Mouse (Mus musculus): ENCODE data around the gene Smim12. TPM values are rescaled to one million over a fixed set of nuclear protein-coding genes. Genes with fewer than 3 reads are reported as not detected.

Smim12 gene
- 56.2 and 56.4 TPM in 2 replicates for polyA plus RNA-seq (2015; fragmentation: Nextera tagmentation; extraction: Ambion mirVana)

DNA sequence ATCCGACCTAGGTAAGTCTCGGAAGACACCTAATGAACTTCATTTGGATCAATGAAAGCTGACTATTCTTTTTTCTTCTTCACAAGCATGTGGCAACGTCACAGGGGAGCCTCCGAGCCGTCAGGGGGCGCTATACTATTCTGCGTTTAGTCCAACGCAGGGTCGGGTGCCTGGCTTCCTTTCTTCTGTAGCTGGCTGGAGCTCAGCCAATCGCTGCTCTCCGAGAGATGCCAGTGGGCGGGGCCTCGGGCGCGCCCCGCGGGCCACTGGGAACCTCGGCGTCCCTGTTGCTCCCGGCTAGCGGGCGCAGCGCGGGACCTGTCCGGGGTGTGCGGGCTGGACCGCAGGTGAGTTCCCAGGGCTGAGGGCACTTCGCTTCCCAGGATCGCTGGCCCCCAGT lies at the start of gene Smim12:
Gene Smim12 (plus strand): TSS at position 233 of the 400 bp plus-strand sequence.
- Histone ChIP-seq H3K9me3 (replicated peaks; ENCODE audit: control insufficient read depth, low read length) (no peaks in the 10 kb centered on the region), H3K4me3 (replicated peaks; ENCODE audit: low read length) (peak within 1 kb of the TSS; percentile 77), H3K4me2 (ENCODE audit: low read depth, low read length) (peak within 1 kb of the TSS; percentile 96), H3K4me1 (ENCODE audit: control insufficient read depth, insufficient read depth, low read length) (peaks cover 14% of the 10 kb centered on the region), H3K9ac (ENCODE audit: low read length) (peak within 1 kb of the TSS; percentile 95), H3K27ac (ENCODE audit: low read length) (no peak within 1 kb of the TSS), H3K27me3 (ENCODE audit: control insufficient read depth, insufficient read depth, low read length) (no peaks in the 10 kb centered on the region), H3K36me3 (ENCODE audit: control insufficient read depth, insufficient read depth, low read length) (no peaks in the 10 kb centered on the region; the same call in 1 of the 2 replicates)
- ATAC-seq (ENCODE audit: insufficient read depth, low FRiP score) = peak; percentile 96
- WGBS = under 1% methylated on average over 29 of the region's 29 CpGs

DNA sequence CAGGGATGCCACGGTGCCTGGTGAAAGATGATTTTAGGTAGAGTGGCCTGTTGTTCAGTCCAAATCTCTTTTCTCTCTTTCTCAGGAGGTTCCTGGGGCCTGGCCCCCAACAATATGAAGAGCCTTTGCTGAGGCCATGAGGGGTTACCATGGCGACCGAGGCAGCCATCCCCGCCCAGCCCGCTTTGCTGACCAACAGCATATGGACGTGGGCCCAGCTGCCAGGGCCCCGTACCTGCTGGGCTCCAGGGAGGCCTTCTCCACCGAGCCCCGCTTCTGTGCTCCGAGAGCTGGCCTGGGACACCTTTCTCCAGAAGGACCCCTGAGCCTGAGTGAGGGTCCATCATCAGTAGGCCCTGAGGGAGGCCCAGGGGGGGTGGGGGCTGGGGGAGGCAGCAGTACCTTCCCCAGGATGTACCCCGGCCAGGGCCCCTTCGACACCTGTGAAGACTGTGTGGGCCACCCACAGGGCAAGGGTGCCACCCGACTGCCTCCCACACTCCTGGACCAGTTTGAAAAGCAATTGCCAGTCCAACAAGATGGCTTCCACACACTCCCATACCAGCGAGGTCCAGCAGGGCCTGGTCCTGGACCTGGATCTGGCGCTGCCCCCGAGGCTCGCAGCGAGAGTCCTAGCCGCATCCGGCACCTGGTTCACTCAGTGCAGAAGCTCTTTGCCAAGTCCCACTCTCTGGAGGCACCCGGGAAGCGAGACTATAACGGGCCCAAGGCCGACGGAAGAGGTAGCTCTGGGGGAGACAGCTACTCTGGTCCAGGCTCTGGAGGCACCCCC lies 48.9 kb upstream of the Smim12 start:
- WGBS = 81% methylated on average over 25 of the region's 25 CpGs
- Histone ChIP-seq H3K4me1 (ENCODE audit: control insufficient read depth, insufficient read depth, low read length) (no peaks in the 10 kb centered on the region), H3K9ac (ENCODE audit: low read length) (no peak overlapping the region), H3K27me3 (ENCODE audit: control insufficient read depth, insufficient read depth, low read length) (no peaks in the 10 kb centered on the region), H3K9me3 (replicated peaks; ENCODE audit: control insufficient read depth, low read length) (no peaks in the 10 kb centered on the region), H3K27ac (ENCODE audit: low read length) (no peak overlapping the region), H3K4me3 (replicated peaks; ENCODE audit: low read length) (no peak overlapping the region), H3K36me3 (ENCODE audit: control insufficient read depth, insufficient read depth, low read length) (no peaks in the 10 kb centered on the region), H3K4me2 (ENCODE audit: low read depth, low read length) (no peak overlapping the region)
- ATAC-seq (ENCODE audit: insufficient read depth, low FRiP score) = 0 out of 2 replicates have a peak, but pooled peaks have one; percentile 35

DNA sequence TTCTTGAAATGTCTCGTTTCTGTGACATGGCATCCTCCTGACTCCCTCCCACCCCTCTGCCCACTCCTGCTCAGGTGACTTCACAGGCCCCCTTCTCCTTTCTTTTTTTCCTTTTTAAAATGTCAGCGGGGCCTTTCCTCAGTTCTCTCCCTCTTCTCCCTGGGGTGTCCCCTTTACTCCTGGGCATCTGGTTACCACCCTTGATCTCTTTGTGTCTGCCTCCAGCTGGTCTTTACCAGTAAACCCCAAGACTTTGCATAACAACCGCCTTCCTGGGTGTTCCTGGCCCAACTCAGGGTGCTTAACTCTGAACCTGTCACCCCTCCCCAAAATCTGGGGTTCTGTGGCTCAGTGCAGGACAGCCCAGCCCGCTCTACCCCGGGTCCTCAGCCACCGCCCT lies 45.0 kb upstream of the Smim12 start:
- Histone ChIP-seq H3K36me3 (ENCODE audit: control insufficient read depth, insufficient read depth, low read length) (no peaks in the 10 kb centered on the region), H3K4me3 (replicated peaks; ENCODE audit: low read length) (no peak overlapping the region), H3K27me3 (ENCODE audit: control insufficient read depth, insufficient read depth, low read length) (no peaks in the 10 kb centered on the region), H3K4me1 (ENCODE audit: control insufficient read depth, insufficient read depth, low read length) (no peaks in the 10 kb centered on the region), H3K9me3 (replicated peaks; ENCODE audit: control insufficient read depth, low read length) (no peaks in the 10 kb centered on the region), H3K9ac (ENCODE audit: low read length) (no peak overlapping the region), H3K27ac (ENCODE audit: low read length) (no peak overlapping the region), H3K4me2 (ENCODE audit: low read depth, low read length) (no peak overlapping the region)
- no peak for ATAC-seq (ENCODE audit: insufficient read depth, low FRiP score)
- 36% methylated on average over 6 of the region's 6 CpGs for WGBS

- no peak overlapping the region for H3K27ac ChIP-seq (ENCODE audit: low read length)
- no peak overlapping the region for H3K4me3 ChIP-seq (replicated peaks; ENCODE audit: low read length)
- H3K4me2 ChIP-seq (ENCODE audit: low read depth, low read length) = no peak overlapping the region
- H3K9me3 ChIP-seq (replicated peaks; ENCODE audit: control insufficient read depth, low read length) = no peaks in the 10 kb centered on the region
- no peaks in the 10 kb centered on the region for H3K4me1 ChIP-seq (ENCODE audit: control insufficient read depth, insufficient read depth, low read length)
- no peak for ATAC-seq (ENCODE audit: insufficient read depth, low FRiP score)
- H3K36me3 ChIP-seq (ENCODE audit: control insufficient read depth, insufficient read depth, low read length) = no peaks in the 10 kb centered on the region
- no peaks in the 10 kb centered on the region for H3K27me3 ChIP-seq (ENCODE audit: control insufficient read depth, insufficient read depth, low read length)
- 61% methylated on average over 12 of the region's 12 CpGs for WGBS
- no peak overlapping the region for H3K9ac ChIP-seq (ENCODE audit: low read length)
Measured at GRCm38 (mm10) chr4:127199406-127199805, 44.2 kb upstream of the Smim12 start.

GRCm38 (mm10) chr4:127200164-127200722 lies 43.3 kb upstream of the Smim12 start:
- no peak for ATAC-seq (ENCODE audit: insufficient read depth, low FRiP score)
- no peak overlapping the region for H3K9ac ChIP-seq (ENCODE audit: low read length)
- H3K36me3 ChIP-seq (ENCODE audit: control insufficient read depth, insufficient read depth, low read length) = no peaks in the 10 kb centered on the region
- H3K4me1 ChIP-seq (ENCODE audit: control insufficient read depth, insufficient read depth, low read length) = no peaks in the 10 kb centered on the region
- H3K27me3 ChIP-seq (ENCODE audit: control insufficient read depth, insufficient read depth, low read length) = no peaks in the 10 kb centered on the region
- H3K4me2 ChIP-seq (ENCODE audit: low read depth, low read length) = no peak overlapping the region
- no peaks in the 10 kb centered on the region for H3K9me3 ChIP-seq (replicated peaks; ENCODE audit: control insufficient read depth, low read length)
- H3K27ac ChIP-seq (ENCODE audit: low read length) = no peak overlapping the region
- WGBS = 82% methylated on average over 12 of the region's 12 CpGs
- H3K4me3 ChIP-seq (replicated peaks; ENCODE audit: low read length) = no peak overlapping the region

- H3K4me1 ChIP-seq (ENCODE audit: control insufficient read depth, insufficient read depth, low read length) = no peaks in the 10 kb centered on the region
- H3K9ac ChIP-seq (ENCODE audit: low read length) = no peak overlapping the region
- ATAC-seq (ENCODE audit: insufficient read depth, low FRiP score) = no peak
- WGBS = 64% methylated on average over 13 of the region's 13 CpGs
- H3K27ac ChIP-seq (ENCODE audit: low read length) = no peak overlapping the region
- no peaks in the 10 kb centered on the region for H3K9me3 ChIP-seq (replicated peaks; ENCODE audit: control insufficient read depth, low read length)
- H3K4me3 ChIP-seq (replicated peaks; ENCODE audit: low read length) = no peak overlapping the region
- no peak overlapping the region for H3K4me2 ChIP-seq (ENCODE audit: low read depth, low read length)
- H3K36me3 ChIP-seq (ENCODE audit: control insufficient read depth, insufficient read depth, low read length) = no peaks in the 10 kb centered on the region
- H3K27me3 ChIP-seq (ENCODE audit: control insufficient read depth, insufficient read depth, low read length) = no peaks in the 10 kb centered on the region
Measured at GRCm38 (mm10) chr4:127200769-127201617, 42.6 kb upstream of the Smim12 start.

GRCm38 (mm10) chr4:127203081-127203480 lies 40.5 kb upstream of the Smim12 start:
- Histone ChIP-seq H3K9ac (ENCODE audit: low read length) (no peak overlapping the region), H3K4me1 (ENCODE audit: control insufficient read depth, insufficient read depth, low read length) (no peaks in the 10 kb centered on the region), H3K4me3 (replicated peaks; ENCODE audit: low read length) (no peak overlapping the region), H3K9me3 (replicated peaks; ENCODE audit: control insufficient read depth, low read length) (no peaks in the 10 kb centered on the region), H3K27me3 (ENCODE audit: control insufficient read depth, insufficient read depth, low read length) (no peaks in the 10 kb centered on the region), H3K4me2 (ENCODE audit: low read depth, low read length) (no peak overlapping the region), H3K27ac (ENCODE audit: low read length) (no peak overlapping the region), H3K36me3 (ENCODE audit: control insufficient read depth, insufficient read depth, low read length) (no peaks in the 10 kb centered on the region)
- WGBS = 63% methylated on average over 1 of the region's 1 CpGs
- no peak for ATAC-seq (ENCODE audit: insufficient read depth, low FRiP score)

DNA sequence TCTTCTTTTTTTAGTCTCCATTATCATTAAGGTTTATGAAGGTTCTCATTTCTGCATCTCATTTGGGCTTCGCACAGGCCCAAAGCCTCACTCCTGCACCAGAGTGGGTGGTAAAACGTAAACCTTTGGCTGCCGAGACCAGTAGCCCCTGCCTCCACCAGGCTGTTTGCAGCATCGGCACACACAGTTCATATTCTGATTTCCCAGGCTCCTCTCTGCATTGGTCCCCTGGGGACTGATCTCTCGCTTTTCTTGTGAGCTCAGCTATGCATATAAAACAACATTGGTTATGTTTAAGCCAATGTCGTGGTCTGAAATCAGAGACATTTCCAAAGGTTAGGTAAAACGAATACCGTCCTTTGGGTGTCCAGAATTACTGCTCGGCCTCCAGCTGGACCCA lies 32.3 kb upstream of the Smim12 start:
- no peak for ATAC-seq (ENCODE audit: insufficient read depth, low FRiP score)
- H3K27me3 ChIP-seq (ENCODE audit: control insufficient read depth, insufficient read depth, low read length) = peaks cover 17% of the 10 kb centered on the region
- 72% methylated on average over 9 of the region's 9 CpGs for WGBS
- no peaks in the 10 kb centered on the region for H3K36me3 ChIP-seq (ENCODE audit: control insufficient read depth, insufficient read depth, low read length)
- no peak overlapping the region for H3K4me3 ChIP-seq (replicated peaks; ENCODE audit: low read length)
- no peaks in the 10 kb centered on the region for H3K4me1 ChIP-seq (ENCODE audit: control insufficient read depth, insufficient read depth, low read length)
- H3K9ac ChIP-seq (ENCODE audit: low read length) = no peak overlapping the region
- no peaks in the 10 kb centered on the region for H3K9me3 ChIP-seq (replicated peaks; ENCODE audit: control insufficient read depth, low read length)
- no peak overlapping the region for H3K4me2 ChIP-seq (ENCODE audit: low read depth, low read length)
- H3K27ac ChIP-seq (ENCODE audit: low read length) = no peak overlapping the region

DNA sequence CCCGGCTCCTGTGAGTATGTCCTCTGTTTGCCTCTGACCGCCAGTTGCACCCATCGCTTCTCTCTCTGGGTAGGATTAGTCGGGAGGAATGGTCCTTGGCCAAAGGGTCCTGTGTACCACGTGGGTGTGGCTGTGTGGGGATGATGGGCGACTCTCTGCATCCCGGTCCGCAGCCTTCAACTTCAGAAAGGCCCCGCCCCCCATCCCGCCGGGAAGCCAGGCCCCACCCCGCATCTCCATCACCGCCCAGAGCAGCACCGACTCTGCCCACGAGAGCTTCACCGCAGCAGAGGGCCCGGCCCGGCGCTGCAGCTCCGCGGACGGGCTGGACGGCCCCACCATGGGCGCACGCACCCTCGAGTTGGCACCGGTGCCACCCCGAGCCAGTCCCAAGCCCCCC lies 29.1 kb upstream of the Smim12 start:
- Histone ChIP-seq H3K4me3 (replicated peaks; ENCODE audit: low read length) (no peak overlapping the region), H3K9me3 (replicated peaks; ENCODE audit: control insufficient read depth, low read length) (no peaks in the 10 kb centered on the region), H3K27me3 (ENCODE audit: control insufficient read depth, insufficient read depth, low read length) (peaks cover 23% of the 10 kb centered on the region), H3K9ac (ENCODE audit: low read length) (no peak overlapping the region), H3K4me2 (ENCODE audit: low read depth, low read length) (no peak overlapping the region), H3K36me3 (ENCODE audit: control insufficient read depth, insufficient read depth, low read length) (no peaks in the 10 kb centered on the region), H3K4me1 (ENCODE audit: control insufficient read depth, insufficient read depth, low read length) (no peaks in the 10 kb centered on the region), H3K27ac (ENCODE audit: low read length) (no peak overlapping the region)
- ATAC-seq (ENCODE audit: insufficient read depth, low FRiP score) = no peak
- 12% methylated on average over 28 of the region's 28 CpGs for WGBS
